Mouse (Mus musculus): Measurements from ENCODE around the gene Ttc7b.

Ttc7b gene

DNA sequence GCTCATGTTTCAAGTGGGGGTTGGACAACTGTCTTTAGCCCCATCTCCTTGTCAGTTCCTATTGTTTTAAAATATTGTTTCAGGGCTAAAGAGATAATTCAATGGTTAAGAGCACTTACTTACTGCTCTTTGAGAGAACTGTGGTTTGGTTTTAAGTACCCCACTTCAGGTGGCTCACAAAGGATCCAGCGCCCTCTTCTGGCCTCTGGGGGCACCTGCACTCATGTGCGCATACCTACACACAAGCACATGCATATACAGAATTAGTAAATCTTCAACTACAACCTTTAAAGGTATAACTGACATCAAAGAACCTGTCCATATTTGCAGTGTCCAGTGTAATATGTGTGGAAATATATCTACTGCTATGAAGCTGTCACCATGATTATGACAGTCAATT lies 226.2 kb downstream of the Ttc7b start:
- DNase-seq, result no peak

DNA sequence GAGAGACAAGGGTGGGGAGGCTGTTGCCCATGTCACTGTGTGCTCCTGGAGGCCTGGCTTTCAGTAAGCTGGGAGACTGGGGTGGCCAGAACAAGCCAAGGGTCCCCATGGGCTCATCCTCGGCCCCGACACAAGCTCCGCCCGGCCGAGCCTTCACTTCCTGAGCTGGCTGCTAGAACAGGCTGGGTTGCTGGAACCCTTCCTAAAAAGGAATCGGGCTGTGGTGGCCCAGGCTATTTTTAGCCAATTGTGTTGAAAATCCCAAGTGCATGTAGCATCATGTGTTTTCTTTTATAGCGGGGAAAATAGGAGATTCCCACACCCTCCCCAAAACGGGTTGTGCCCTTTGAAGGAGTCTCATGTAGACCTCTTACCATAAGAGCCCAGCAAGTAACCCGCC lies 226.7 kb downstream of the Ttc7b start:
- DNase-seq, result peak; percentile 40 to 63

- peak in 1 of 2 experiments; percentile 56 for DNase-seq
Measured at GRCm38 (mm10) chr12:100290711-100291685, 229.6 kb downstream of the Ttc7b start.

DNA sequence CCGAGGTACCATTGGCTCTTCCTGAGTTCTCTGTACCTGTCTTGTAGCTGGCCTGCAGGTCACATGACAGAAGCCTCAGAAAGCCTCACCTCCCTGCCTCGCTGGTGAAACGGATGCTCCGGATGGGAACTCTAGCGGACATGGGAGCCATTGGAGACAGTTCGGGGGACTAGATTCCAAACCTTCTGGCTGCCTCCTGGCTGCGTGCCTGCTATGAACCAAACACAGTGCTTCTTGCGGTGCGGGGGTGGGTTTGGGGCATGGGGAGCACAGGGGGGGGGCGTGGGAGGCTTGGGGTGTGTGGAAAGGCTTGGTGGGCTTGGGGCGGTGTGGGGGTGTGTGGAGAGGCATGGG lies 230.5 kb downstream of the Ttc7b start:
- no peak for DNase-seq

DNA sequence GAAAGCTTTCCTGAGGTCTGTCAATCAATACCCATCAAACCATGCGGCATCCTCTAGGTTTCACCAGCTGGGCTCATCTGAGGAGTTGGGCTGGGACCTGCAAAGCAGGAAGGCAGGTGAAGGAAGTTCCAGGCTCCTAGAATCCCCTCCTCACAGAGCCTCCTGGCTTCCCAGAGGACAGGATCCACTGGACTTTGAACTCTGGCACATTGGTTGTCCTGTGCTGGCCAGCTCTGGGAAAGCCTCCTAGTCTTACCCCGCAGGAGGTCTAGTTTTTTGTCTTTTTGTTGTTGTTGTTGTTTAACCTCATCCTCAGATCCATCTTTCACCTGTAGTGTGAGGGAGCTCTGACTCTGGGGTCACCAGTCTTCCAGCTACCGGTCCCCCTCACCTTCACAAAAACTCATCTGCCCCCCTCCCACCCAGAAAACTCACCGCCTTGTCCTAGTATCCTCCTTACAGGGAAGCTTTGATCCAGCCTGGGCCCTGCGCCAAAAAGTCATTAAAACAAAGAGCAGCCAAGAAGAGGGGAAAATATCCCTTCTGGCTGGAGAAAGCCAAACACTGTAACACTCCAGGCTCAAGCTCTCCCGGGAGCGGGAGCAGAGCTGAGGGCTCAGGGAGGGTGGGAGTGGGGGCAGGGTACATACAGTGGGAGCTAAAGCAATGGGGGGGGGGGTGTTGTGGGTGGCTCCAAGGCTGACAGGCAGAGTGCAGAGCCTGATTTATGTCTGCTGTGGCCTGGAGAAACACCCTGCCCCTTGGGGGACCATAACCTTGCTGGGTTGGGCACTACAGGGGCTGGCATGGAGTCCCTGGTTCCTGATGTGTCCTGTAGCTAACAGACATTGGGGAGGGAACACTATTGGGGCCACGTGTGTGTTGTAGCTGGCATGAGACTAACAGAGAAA lies 231.1 kb downstream of the Ttc7b start:
- DNase-seq, result peak; percentile 87

GRCm38 (mm10) chr12:100288018-100288417 lies 232.6 kb downstream of the Ttc7b start:
- no peak for DNase-seq

DNA sequence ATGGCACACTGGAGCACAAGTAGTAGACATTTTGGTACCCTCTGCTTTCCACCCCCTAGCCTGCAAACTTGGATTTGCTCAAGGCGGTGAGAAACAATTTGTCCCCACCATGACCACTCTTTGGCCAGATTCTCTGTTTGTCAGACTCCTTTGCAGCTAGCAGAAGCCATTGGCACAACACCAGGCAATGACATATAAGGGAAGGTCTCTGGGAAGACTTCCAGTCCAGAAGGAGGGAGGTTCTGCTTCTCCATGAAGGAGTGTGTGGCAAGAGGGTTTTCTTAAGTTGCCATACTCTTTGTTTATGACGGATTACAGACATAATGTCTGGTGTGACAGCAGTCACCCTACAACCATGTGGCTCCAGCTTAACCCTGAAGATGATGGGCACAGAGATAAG lies 233.1 kb downstream of the Ttc7b start:
- DNase-seq, result no peak

DNA sequence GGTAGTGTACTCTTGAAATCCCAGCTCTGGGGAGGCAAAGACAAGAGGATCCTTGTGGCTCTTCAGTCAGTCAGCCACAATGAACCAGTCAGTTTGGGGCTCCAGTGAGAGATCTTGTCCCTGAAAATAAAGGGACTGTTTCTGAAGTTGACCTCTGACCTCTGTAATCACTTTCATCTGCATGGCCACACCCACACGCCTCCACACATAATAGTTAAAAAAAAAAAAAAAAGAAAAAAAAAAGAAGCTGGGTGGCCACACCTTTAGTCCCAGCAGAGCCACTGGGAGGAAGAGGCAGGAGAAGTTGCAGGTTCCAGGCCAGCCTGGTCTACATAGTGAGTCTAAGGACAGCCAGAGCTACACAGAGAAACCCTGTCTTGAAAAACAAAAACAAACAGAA lies 237.3 kb downstream of the Ttc7b start:
- no peak for DNase-seq

- peak; percentile 72 to 86 for DNase-seq
Measured at GRCm38 (mm10) chr12:100282025-100282885, 238.4 kb downstream of the Ttc7b start.

GRCm38 (mm10) chr12:100280972-100281794 lies 239.4 kb downstream of the Ttc7b start:
- DNase-seq, result peak; percentile 36 to 74

GRCm38 (mm10) chr12:100279898-100280297 lies 240.7 kb downstream of the Ttc7b start:
- DNase-seq, result no peak

DNA sequence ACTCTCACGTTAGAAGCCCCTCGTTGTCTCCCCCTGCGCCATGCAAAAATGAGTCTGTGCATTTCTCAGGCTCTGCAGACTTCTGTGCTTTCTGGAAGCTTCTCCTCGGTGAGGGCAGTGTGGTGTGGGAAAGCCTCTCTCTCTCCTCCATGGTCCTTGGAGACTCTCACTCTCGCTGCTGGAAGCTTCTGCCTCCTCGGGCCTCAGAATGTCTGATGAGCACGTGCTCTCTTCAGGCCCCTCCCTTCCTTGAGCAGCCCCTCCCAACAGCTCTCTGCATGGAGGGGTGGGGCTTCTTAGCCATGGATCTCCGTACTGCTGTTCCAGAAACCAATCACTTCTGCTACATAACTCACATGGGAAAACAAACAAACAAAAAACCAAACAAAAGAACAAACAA lies 242.3 kb downstream of the Ttc7b start:
- no peak for DNase-seq

- no peak for DNase-seq
Measured at GRCm38 (mm10) chr12:100277534-100277905, 243.1 kb downstream of the Ttc7b start.

GRCm38 (mm10) chr12:100276607-100277533 lies 243.8 kb downstream of the Ttc7b start:
- DNase-seq, result peak; percentile 88 to 92

DNA sequence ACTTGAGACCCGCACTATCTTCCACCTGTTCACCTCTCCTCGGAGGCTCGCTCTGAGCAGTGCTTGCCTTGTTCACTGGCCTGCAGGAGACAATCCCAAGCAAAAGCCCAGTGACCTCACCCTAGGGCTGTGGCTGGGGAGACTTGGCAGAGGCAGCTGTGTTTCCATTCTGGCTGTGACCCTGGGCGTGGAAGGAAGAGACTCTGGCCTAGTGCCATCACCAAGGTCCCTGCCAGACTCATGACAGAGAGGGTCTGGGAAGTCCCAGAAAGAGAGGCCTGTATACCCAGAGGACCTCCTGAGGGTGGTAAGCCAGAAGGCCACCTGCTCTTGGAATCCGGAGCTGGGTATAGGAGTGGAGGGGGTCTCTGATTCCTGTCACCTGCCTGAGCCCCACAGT lies 244.8 kb downstream of the Ttc7b start:
- peak; percentile 89 to 92 for DNase-seq

GRCm38 (mm10) chr12:100273033-100273432 lies 247.6 kb downstream of the Ttc7b start:
- DNase-seq, result no peak

DNA sequence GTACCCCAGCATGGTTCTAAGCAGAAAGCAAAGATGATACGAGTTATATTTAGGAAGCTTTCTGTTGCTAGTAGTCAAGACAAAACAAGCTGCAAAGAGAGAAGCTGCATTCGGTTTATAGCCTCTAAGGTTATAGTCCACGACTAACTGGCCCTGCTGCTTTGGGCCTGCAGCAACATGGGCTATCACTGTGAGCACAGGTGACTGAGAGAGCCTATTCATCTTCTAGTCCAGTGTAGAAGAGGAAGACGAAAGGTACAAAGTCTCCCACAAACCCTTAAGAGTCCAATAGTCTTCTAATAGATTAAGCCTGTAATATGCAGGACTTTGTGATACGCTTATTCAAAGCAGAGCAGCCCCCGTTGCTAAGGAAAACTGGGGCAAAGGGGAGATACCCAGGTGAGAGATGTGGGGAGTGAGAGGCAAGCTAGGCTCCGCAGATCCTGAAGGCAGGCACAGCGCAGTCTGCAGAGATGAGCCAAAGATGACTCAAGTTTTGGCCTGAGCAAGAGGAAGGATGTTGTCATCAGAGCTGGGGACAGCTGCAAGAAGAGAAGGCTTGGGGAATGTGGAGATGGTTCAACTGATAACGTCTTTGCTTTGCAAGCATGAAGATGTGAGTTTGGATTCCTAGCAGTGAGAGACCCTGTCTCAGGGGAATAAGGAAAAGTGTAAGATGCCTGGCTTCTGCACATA lies 250.5 kb downstream of the Ttc7b start:
- DNase-seq, result no peak

- peak; percentile 69 to 76 for DNase-seq
Measured at GRCm38 (mm10) chr12:100268011-100268410, 252.6 kb downstream of the Ttc7b start.

DNA sequence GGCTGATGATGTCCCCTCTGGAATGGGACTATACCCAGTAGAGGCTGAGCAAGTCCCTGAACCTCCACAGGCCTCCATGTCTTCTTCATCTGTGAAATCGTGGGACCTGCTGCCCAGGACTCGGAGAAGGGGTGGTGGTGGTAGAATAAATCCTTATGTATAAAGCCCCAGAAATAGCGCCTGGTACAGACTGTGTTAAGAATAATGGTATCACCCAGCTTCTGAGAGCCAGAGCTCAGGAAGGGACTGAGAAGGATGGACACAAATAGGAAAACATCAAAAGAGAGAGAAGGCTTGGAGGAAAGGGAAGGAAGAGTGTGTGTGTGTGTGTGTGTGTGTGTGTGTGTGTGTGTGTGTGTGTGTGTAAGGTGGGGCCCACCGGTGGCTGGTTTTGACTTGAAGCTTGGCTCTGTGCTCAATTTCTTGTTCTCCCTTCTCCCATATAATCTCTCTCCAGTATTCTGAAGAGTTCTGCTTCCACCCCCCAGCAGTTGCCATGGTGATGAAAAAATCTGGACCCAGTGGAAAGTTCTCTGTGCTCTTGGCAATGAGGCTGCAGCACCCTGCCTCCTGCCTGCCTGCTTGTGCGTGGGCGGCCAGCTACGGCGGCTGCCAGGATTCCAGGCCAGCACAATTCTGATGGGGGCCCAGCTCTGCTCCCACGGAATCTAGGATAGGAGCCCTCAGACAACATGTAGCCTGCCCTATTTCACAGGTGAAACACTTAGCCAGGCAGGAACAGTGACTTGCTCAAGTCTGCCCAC lies 254.9 kb downstream of the Ttc7b start:
- DNase-seq, result peak; percentile 35 to 52

Measured in lung, postnatal 4 days (tissue).